Mouse (Mus musculus): ENCODE measurements around the gene A2m.

DNA sequence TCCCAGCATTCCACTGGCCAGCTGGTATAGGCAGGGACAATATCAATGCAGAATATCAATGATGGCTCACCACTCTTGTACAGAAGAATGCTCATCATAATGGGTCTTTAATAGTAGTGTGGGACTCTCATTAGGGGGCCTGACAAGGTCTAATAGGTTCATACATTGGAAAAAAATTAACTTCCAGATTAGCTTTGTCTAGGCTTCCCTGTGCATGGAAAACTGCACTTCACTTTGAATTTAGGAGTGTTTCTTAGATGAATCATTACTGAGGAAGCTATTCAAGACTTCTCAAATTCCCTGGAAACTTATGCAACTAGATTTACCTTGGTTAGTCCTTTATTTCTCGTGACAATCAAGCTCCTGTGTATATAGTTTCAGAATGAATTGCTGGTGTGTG is 45.0 kb upstream of the A2m start:
- TF ChIP-seq CTCF (IDR thresholded peaks at IDR 0.05; ENCODE audit: borderline replicate concordance, insufficient read depth, low read depth, low read length): no peak
- TF ChIP-seq POLR2A (IDR thresholded peaks at IDR 0.05; ENCODE audit: borderline replicate concordance, insufficient read depth, low read length): no peak

All from cerebellum, adult 2 months (tissue).